ENCODE assay signal across 36 mouse cellular contexts in the genomic region with DNA sequence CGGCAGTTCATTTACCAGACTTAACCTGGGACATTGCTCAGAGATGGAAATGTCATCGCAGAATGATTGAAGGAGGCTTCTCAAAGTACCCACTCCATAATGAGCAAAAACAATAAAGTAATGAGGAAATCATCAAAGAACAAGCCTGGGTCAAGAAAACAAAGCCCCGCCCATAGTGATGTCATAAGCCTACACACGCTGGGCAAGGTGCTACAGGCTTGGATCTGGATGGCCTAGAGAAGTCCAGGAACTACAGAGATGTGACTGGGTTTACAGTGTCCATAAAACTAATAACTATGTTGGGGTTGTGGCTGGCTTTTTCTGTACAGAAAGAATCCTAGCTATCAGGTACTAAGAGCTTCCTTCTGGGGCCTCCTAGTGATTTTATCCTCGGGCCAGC. TPM values are rescaled to one million over a fixed set of nuclear protein-coding genes. Genes with fewer than 3 reads are reported as not detected.
"Had no signal": no experiment of that assay in that cellular context is flagged by ENCODE, and none has a peak within 500 bp of the region (broad histone marks: within the 10 kb centered on the region; RNA-seq: fewer than 3 reads in every experiment).

No protein-coding gene starts in this region.

- DNase-seq: heart, postnatal 10 days; heart, postnatal 14 days; heart, postnatal 36 days; heart, postnatal 4 days; kidney, adult 11 months; kidney, adult 18-20 months; kidney, adult 2 months; kidney, adult 8-10 months; kidney, adult 9 months; kidney, postnatal 10 days; kidney, postnatal 14 days; kidney, postnatal 25 days; kidney, postnatal 36 days; kidney, postnatal 4 days; layer of hippocampus, adult 9-11 months; layer of hippocampus, postnatal 36 days had no signal

- H3K9ac ChIP-seq: heart, embryonic 12.5 days; heart, embryonic 13.5 days; heart, embryonic 15.5 days; hindbrain, embryonic 12.5 days; hindbrain, embryonic 13.5 days; hindbrain, embryonic 15.5 days; kidney, embryonic 15.5 days had no signal

- H3K4me3 ChIP-seq: heart, embryonic 10.5 days; heart, embryonic 12.5 days; heart, embryonic 13.5 days; heart, embryonic 15.5 days; hindbrain, embryonic 10.5 days; hindbrain, embryonic 12.5 days; hindbrain, embryonic 13.5 days; hindbrain, embryonic 15.5 days; kidney, embryonic 15.5 days; layer of hippocampus, adult 2 months; left cerebral cortex, adult 2 months had no signal

- H3K27ac ChIP-seq: heart, embryonic 10.5 days; heart, embryonic 13.5 days; heart, embryonic 15.5 days; hindbrain, embryonic 10.5 days; hindbrain, embryonic 12.5 days; hindbrain, embryonic 13.5 days; hindbrain, embryonic 15.5 days; hindbrain, postnatal 0 days; kidney, embryonic 15.5 days; kidney, postnatal 0 days; layer of hippocampus, adult 2 months; left cerebral cortex, adult 2 months had no signal

- H3K9me3 ChIP-seq: heart, embryonic 10.5 days; heart, embryonic 12.5 days; heart, embryonic 13.5 days; heart, embryonic 15.5 days; hindbrain, embryonic 10.5 days; hindbrain, embryonic 12.5 days; hindbrain, embryonic 13.5 days; hindbrain, embryonic 15.5 days; kidney, embryonic 15.5 days had no signal

- H3K36me3 ChIP-seq: heart, embryonic 10.5 days; heart, embryonic 12.5 days; heart, embryonic 13.5 days; heart, embryonic 15.5 days; hindbrain, embryonic 10.5 days; hindbrain, embryonic 12.5 days; hindbrain, embryonic 13.5 days; hindbrain, embryonic 15.5 days; kidney, embryonic 15.5 days had no signal

- H3K4me2 ChIP-seq: heart, embryonic 11.5 days; heart, embryonic 12.5 days; heart, embryonic 13.5 days; heart, embryonic 15.5 days; hindbrain, embryonic 12.5 days; hindbrain, embryonic 13.5 days; hindbrain, embryonic 15.5 days; kidney, embryonic 15.5 days had no signal

- H3K4me1 ChIP-seq: heart, embryonic 10.5 days; heart, embryonic 12.5 days; heart, embryonic 13.5 days; heart, embryonic 15.5 days; hindbrain, embryonic 10.5 days; hindbrain, embryonic 12.5 days; hindbrain, embryonic 13.5 days; hindbrain, embryonic 15.5 days; kidney, embryonic 15.5 days had no signal

- ATAC-seq: hindbrain, embryonic 16.5 days; hindbrain, postnatal 0 days; inflammation-experienced regulatory T-cells, adult 6 months had no signal

- H3K27me3 ChIP-seq: heart, embryonic 12.5 days; heart, embryonic 13.5 days; heart, embryonic 15.5 days; hindbrain, embryonic 12.5 days; hindbrain, embryonic 13.5 days; hindbrain, embryonic 15.5 days; kidney, embryonic 15.5 days had no signal

RNA-seq across cellular contexts. Expression of a gene that starts 41.6 kb away (rescaled TPM):
- total RNA-seq: hematopoietic stem cell, adult 5-6 weeks had no signal
- polyA plus RNA-seq: hindbrain, embryonic 11.5 days; inflammation-experienced regulatory T-cells, adult 6 months; kidney, adult 2 months; kidney, embryonic 14.5 days; kidney, embryonic 16.5 days; kidney, postnatal 0 days had no signal
